Mouse (Mus musculus) frontal cortex, postnatal 25 days (tissue): ENCODE measurements around the gene Samd4.
A peak's percentile ranks its signal among the peaks of the same experiment; 100 is the strongest.

Experiments used
- DNase-seq, 2 experiments: peaks; one replicate each; pipeline ENCODE4 v3.0.0; 2022; ENCODE audit warnings: low spot score in 2 of 2

The Samd4 gene

DNA sequence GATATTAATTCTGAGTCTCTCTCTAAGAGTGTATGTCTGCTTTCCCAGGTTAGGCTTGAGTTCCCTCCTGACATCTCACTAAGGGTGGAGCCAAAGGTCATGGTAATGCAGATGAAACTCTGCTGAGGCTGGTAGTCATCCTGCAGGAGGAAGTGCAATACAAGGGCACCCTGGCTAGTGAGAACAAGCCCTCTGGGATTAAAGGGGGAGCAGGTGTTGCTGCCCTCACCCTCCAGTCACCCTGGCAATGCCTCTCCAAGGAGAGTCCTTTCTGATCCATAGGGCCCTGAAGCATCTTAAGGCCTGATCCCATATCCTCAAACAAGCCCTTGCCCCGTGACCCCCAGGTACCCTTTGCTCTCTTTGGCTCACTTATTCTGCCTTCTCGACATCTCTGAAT is 72.5 kb downstream of the Samd4 start:
- DNase-seq, result no peak

DNA sequence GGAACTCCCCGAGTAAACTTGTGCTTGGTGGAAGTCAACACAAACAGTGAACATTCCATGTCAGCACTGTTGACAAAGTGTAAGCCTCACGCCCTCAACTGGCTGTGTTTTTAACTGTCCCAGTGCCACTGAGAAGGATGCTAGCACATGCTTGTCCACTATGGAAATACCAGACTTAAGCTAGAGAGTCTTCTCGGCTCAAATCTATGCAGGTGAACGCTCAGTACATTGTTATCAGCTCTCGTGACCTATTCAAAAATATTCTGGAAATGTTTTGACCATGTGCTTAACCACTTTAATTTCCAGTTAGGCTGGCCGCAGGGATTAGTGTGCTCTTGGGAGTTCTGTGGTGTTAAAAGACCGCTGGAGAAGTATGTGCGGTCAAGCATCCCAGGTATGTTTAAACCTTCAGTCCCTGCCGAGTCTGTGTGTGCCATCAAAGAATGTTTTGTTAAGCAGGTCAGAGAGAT is 73.0 kb downstream of the Samd4 start:
- no peak for DNase-seq

DNA sequence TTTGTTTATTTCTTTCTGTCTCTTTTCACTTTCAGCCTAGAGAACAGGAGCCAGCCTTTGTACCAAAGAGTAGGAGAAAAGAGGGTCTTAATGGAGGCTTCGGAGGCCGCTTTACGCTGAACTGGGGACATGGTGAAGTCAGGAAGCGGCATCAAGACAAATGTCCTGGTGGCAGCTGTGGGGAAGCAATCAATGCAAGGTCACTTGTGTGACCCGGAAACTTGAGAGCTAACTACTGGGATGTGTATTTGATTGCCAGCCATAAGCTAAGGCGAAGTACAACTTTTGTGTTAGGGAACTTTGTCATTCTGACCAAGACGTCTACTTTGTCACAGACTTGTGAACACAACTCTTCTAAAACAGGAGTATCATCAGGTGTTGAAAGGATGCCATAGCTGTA is 73.5 kb downstream of the Samd4 start:
- no peak for DNase-seq

DNA sequence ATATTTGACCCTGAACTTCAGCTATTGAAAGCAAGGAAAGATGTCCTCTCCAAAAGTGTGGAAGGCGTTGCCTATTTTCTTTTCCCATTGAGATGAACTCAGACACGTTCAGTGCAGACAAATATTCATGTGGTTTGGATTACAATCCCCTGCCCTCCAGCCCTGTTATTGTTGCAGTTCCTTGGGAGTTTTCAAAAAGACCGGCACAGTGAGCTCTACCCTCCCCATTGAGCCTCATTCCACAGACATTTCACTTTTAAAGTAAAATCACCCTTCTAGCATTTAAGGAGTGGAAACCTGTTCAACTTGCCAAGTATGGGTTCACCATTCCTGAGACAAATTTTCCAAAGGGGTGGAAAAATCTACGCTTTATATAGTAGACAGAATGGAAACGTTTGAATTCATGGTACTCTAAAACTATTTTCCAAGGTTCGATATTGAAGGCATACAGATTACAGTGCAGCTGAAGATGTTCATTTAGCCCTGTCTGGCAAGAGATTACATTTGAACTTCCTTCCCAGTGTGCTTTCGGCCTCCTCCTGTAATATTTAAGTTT is 76.6 kb downstream of the Samd4 start:
- no peak for DNase-seq

DNA sequence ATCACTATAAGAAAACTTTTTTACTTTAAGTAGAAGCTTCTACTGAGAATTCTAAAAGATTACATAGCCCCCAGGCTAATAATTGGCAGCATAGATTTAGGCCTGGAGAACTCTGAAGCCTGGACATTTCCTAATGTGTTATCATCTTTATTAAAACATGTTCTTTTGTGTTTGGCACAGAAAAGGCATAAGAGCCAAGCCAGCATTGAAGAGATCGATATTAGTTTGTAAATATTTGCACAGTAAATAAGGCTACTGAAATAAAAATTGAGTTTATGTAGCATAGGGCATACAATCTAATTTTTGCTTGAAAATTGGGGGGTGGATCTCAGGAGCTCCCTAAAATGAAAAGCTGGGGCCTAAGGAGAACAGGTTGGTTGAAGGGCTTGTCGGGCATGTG is 77.2 kb downstream of the Samd4 start:
- no peak for DNase-seq

DNA sequence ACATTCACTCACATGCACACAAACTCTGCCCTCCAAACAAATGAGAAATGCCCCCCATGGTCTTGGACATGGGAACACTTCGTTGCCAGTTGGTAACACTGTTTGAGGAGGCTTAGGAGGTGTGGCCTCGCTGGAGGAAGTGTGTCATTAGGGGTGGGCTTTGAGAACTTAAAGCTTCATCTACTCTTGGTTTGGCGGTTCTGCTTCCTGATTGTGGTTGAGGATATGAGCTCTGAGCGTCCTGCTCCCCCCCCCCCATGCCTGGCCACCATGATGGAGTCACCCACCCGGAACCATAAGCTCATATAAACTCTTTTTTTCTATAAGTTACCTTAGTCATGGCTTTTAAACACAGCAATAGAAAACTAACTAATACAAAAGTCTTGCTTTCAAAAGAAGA is 80.2 kb downstream of the Samd4 start:
- DNase-seq, result no peak

DNA sequence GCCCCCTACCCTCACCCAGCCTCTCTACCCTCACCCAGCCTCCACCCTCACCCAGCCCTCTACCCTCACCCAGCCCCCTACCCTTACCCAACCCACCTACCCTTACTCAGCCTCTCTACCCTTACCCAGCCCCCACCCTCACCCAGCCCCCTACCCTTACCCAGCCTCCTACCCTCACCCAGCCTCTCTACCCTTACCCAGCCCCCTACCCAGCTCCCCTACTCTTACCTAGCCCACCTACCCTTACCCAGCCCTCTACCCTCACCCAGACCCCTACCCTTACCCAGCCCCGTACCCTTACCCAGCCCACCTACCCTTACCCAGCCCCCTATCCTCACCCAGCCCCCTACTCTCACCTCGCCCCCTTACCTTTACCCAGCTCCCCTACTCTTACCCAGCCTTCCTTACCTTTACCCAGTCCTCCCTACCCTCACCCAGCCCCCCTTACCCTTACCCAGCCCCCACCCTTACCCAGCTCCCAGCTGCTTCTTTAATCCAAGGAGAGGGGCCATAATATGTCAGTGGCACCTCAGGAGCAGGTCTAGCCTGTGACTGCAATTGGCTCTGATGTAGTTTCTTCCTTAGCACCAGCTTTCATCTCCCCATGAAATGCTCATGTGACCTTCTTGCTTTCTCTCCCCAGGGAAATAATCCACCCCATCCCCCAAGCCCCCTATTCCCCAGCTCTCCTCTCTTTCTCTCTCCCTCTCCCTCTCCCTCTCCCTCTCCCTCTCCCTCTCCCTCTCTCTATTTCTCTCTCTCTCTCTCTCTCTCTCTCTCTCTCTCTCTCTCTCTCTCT is 81.6 kb downstream of the Samd4 start:
- no peak for DNase-seq

DNA sequence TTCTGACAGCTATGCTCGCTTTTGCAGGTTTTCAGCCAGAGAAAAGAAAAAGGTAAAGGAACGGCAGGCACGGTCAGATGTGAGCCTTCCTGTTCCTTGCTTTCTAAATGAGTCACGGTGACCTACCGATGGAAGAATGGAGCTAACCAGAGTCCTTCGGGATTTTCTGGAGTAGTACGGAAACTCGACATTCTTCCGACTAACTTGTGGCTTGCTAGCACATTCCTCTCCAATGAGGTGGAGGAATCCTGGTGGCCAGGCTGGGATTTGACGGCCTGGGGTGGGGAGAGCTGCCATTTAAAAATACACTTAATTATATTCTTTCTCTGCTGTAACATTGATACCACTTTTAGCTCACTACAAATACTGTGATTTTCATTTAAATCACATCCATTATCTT is 83.6 kb downstream of the Samd4 start:
- no peak for DNase-seq

DNA sequence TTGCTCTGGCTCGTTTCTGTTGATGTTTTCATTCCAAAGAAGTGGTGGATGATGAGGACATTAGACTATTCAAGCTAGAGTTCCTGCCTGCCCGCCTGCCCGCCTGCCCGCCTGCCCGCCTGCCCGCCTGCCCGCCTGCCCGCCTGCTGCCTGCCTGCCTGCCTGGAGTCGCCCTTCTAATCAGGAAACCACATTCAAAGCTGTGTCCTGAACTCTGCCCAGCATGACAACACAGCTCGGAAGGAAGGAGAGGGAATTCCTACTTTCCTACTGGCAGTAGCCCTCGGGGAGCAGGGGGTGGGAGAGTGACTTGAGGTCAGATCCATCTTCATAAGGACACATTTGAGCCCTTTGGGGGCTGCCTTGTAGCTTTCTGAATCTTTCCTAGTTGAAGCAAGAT is 85.4 kb downstream of the Samd4 start:
- DNase-seq, result no peak

DNA sequence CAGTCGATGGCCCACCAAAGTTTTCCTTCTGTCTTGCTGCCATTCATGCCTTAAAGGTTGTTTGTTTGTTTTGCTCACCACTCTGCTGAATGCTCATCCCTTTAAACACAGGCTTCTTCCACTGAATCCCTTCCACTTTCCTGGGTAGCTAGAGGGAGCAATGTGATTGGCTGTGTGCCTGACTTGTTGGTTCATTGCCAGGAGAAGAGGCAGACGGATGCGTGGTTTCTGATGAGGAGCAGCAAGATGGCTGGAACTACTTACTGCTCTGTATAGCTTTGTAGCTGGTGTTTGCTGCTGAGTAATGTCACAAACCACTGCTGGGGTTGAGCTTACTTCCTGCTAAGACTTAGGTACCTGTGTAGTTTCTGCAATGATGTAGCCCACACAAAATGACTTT is 88.0 kb downstream of the Samd4 start:
- DNase-seq, result peak; percentile 21 to 23

DNA sequence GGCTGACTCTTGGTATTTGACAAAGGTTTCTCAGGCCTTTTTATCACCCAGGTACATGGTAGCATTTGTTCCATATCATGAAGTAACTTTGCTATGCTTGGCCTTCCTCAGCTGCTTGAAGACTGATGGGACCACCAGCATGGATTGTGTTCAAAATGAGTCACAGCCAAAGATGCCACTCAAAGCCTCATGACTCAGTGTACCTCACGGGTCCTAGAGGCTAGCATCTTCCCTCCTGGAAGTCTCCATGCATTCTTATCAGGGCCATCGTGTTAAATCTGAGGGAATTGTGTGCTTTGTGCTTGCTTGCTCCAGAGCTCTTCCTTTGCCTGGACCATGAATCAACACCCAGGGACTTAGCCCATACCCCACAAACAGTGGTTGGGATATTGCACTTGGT is 89.1 kb downstream of the Samd4 start:
- DNase-seq, result no peak

DNA sequence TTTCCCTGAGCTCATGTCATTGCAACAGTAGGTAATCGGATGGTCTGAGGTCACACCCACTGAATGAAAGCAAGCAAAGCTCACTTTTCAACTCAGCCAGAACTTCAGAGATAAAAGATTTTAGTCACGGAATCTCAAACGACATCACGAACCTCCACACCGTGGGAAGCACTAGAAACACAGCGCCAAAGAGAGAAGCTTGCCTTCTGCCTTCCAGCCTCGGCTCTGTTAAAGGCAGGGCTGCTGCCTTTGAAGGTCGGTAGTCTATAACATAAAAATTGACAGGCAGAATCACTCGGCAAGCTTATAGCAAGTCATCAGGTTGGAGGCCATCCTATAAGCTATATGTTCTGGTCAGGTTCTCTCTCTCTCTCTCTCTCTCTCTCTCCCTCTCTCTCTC is 92.2 kb downstream of the Samd4 start:
- no peak for DNase-seq

DNA sequence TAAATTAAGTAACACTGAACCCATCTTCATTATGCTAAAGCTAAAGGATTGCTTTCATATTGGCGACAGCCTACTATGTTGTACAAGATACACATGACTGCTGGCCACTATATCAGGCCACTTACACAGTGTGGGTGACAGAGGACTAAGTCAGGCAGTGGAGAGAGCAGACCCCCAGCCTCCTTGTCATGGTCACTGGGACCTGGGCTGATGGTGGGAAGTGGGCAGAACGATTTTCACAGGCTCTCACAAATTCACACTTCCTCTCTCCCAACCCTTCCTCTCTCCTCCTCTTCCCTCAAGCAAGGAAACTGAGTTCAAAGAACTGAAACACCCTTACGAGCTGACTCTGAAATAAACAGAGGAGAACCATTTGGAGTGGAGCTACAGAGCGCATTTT is 93.3 kb downstream of the Samd4 start:
- DNase-seq, result no peak

DNA sequence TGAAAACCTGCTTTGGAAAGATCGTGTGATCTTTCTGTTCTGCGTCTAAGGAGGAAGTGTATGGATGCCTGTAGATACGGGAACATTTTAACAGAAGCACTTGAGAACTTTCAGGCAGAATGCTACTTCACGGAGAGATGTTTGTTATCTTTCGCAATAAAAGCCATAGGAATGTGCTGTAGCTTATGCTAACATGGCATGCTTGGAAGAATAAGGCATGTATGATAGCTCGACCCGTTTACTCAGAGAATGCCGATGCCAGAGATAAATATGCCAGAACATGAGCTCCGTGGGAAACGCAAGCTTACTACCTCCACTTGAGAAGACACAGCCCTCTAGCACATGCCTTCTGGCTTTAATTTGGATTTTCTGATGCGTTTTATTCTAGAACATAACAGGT is 94.1 kb downstream of the Samd4 start:
- no peak for DNase-seq

DNA sequence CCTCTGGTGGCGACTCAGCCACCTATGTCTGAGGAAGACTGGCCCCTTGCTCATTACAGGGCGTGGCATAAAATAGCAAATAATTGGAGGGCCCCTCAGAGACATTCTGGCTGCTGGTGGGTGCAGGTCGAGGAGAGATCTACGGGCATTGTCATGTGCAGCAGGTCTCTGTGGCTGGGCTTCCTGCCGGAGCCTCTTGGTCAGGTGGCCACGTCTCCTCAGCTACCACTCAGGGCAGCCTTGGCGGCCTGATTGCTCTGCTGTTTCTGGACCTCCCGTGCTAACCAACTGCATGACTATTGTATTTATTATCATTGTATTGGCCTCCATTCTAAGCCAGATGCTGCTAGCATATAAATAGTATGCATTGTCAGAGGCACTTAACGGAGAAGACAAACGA is 95.0 kb downstream of the Samd4 start:
- DNase-seq, result no peak

DNA sequence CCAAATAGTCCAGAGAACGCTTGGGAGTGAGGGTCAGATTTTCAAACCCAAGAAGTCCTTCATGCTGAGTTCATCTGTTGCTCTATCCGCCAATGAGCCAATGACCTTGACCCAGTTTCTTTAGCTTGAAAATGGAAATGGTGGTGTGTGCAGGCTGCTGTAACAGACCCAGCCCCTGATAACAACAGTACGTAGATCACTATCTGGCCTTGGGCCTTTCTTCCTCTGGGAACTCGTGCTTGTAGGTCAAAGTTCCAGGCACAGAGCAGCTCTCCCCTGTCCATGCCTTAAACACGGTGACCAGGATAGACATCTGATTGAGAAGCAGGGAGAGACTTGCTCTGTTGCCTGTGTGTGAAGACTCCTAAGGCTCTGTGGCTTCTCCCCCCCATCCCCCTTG is 96.5 kb downstream of the Samd4 start:
- no peak for DNase-seq

DNA sequence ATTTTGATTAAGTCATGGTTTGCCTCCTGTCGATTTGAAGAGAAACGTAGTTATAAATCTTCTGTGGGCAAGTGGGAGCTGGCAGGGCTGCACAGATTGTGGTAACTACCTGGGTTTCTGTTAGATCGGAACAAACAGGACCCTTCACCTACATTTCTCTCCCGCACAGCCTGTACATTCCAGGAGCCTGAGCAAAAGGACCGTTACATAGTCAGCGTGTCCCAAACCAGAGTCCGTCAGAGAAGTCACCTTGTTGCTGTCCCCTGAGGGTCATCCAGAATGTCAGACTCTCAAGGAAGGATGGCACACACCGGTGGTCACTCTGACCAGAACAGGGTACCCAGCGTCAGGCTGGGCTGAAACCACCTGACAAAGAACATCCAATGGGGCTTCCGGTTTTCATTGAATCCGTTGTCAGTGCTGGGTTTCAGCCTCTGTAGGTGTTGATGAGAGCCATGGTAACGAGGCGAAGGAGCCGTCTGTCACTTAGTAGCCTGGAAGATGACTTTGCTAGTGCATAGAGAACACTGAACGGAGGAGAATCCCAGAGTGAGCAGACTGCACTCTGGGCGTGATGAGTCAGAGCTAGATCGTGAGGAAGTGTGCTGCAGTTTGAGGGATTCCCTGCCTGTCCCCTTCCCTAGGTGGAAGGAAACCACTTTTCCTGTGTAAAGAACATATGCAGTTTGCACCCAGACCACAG is 98.2 kb downstream of the Samd4 start:
- DNase-seq, result peak; percentile 11 to 19

DNA sequence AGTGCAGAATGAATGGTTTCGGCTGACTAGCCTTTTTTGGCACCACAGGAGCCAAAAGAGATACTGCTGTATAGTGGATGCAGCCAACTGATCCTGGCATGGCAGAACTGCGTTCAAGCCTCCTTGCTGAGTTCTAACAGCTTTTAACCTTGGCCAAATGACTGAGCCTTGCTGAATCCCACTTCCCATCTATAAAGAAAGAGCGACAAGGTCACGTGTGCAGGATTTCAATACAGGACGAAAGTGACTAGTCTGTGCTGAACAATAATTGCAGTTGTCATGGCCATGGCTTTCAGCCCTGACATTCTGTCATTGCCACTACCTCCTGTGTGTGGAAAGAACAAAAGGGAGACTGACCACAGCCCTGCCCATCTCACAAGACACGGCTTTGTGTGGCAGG is 99.5 kb downstream of the Samd4 start:
- no peak for DNase-seq

DNA sequence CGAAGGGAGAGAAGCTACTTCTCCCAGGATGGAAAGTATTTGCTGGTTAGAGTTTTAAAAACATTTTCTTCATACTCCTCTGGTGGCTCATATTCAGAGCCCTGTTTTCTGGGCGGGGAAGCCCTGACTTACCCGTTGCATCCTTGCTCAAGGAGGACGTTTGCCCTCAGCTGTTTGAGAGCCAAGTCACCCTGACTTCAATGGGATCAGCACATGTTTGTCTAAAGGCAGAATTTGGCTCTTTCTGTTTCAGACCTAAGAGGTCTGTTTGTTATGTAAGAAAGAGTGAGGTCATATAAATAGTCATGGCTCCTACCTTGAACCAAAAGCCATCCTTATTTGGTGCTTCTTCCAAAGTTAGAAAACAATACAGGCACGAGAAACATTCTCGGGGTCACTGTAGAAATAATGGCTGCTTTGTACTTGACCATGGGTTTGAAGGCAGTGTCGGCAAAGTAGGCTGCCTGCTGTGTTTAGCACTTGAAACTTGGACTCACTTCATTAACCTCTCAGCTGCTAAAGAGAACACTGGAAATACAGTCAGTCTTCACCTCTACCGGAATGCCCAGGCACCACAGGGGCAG is 102.0 kb downstream of the Samd4 start:
- no peak for DNase-seq

DNA sequence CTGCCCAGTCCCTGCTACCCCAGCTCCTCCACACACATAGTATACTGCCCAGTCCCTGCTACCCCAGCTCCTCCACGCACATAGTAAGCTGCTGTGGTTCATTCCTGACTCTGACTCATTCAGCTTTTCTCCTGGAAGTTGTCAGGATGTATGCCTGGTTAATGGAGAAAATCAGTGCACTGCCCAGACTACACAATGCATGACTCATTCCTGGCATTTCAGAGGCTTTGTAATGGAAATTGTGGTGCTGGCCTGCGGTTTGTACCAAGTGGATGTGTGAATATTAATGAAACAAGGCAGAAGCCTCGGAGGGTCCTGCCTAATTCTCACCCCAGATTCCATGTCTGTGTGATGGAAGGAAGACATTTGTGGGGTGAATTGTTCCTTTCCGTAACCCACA is 107.0 kb downstream of the Samd4 start:
- no peak for DNase-seq

DNA sequence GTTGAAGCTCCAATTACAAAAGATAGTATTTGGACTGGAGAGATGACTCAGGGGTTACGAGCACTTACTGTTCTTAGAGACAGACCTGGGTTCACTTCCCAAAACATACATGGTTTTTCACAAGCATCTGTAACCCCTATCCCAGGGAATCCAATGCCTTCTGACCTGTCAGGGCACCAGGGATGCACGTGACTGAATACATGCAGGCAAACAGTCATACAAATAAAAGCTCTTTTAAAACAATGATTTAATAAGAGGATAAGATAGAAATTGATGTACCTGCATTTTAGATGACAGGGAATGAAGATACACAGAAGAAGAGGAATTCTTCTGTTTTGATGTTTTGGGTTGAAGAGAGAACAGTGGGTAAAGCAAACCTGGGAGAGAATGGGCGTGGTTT is 107.8 kb downstream of the Samd4 start:
- no peak for DNase-seq

DNA sequence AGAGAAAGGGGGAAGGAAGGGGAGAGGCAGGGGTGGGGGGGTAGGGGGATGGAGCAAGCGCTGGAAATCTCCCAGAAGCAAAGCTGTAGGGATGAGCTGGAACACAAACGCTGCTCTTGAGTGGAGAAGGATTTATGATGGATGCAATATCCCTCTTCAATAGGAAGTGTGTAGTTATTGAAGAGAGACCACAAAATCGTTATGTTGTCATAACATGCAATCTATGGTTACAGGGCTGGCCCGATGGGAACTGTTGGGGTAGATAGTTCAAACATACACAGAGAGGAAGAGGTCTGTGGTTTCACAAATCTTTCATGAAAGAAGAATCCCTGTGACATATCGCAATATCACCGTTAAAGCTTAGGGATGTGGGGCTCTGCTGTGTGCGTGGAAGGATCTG is 112.0 kb downstream of the Samd4 start:
- no peak for DNase-seq
